Mouse (Mus musculus): ENCODE measurements at regions not wholly inside any gene's neighbourhood (a gene's known extent, or its start where the extent isn't known, plus 50 kb on each side); places are given as distances from the start of the nearest gene placed in this dataset.

DNA sequence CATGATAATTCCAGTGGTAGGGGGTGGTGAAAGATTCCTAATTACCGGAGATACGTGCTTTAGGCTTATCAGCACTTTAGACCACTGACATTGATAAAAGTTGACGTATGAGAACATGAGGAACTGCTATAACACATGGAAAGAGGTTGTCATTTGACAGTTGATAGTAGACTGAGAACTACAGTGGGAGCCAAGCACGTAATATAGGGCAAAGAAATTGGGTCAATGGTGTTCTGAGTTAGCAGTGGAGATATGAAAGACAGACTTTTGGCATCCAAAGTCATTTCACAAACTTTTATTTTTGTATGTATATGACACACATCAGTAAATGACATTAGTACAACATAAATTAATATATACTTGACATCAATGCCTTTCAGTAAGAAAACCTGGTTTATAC lies 159.6 kb upstream of the Adamts3 start:
- no peak for DNase-seq (ENCODE audit: low spot score in 2 of 2)
- intact Hi-C loops (cut with DNase I), result no loop called here

DNA sequence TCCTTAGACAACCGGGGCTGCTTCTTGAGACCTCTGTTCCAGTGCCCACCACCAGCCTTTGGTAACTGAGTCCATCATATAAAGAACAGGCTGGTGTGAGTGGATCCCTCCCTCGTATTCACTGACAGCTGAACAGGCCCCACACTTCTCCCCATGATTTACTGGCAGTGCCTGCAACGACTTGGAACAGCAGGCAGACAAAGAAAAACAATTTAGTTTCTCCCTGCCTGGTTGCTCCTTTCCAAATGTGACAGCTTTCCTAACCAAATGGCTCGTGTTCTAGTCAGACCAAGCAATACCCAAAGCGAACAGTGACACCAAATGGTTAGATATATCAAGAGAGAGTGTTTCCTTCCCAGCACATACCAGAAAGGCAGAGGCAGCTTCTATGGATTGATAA lies 150.0 kb upstream of the Adamts3 start:
- intact Hi-C loops (cut with DNase I), result no loop called here
- peak; percentile 7 to 38 for DNase-seq (ENCODE audit: low spot score in 2 of 2)

DNA sequence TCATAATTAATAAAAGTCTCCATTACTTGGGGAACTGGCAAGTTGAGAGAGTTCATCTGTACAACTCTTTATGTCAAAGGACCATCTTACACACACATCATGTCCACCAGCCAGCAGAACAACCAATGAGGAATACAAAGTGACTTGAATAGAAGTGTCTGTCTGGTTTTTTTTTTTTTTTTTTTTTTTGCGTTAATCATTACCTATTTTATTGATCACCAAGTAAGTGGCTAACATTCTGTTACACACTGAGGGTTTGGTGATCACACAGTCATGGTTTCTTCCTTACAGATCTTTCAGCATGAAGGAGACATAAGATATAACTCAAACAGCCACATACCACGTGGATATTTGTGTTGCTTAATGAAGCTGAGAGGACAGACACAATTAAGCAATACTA lies 147.6 kb upstream of the Adamts3 start:
- intact Hi-C loops (cut with DNase I), result no loop called here
- DNase-seq (ENCODE audit: low spot score in 2 of 2), result no peak

DNA sequence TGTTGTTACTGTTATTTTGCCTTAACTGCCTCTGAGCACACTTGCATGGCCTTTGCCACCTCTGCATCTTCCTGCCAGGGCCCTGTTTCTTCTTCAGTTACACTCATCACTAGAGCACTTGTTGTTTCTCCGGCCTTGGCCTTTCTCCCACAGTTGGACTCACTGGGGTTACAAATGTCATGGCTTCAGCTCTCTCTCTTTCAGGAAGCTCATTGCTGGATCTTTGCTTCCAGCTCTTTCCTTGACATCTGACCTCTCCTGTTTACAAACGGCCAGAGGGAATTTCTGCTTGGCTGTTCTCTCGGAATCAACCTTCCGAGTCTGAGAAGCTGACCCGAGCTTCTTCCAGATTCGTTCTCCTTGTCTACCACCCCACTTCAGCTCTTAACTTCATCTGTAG lies 146.6 kb upstream of the Adamts3 start:
- intact Hi-C loops (cut with DNase I), result no loop called here
- DNase-seq (ENCODE audit: low spot score in 2 of 2), result no peak

DNA sequence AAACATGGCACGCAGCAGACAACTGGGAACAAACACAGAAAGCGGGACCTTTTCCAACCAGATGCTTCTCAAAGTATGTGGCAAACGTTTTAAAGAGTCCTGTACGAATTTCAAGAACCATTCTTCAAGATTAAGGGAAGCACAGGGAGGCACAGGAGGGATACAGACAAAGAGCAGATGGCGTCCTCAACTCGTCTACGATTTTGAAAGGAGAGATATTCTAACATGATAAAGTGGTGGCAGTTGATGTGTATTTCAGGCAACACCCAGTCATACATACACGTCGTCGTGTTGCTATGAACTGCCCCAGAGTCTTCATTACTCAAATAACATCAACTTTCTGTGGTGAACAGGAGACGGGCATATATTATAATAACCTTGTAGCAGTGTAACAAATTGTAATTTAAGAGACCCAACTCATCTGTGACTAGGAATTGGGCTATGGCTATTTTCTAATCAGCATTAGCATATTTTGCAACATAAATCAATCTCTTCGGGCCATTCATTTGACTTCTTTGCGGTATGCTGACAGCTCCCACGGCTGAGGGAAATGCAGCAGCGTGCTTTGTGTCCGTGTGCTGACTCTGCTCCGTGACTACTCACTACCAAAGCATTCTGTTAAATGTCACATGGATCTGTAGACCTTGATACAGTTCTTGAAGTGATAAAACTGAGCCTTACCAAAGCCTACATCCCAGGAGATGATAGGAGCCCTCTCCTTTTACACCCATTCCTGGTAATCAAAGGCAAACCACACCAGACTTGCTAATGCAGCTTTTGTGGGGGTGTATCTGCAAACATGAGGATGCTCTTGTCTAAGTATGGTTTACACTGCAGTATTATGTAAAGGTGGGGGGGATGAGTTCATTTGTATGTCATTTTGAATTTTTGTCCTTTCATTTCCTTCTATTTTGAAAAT lies 144.0 kb upstream of the Adamts3 start:
- intact Hi-C loops (cut with DNase I), result no loop called here
- peak in 1 of 2 experiments; percentile 46 for DNase-seq (ENCODE audit: low spot score in 2 of 2)

DNA sequence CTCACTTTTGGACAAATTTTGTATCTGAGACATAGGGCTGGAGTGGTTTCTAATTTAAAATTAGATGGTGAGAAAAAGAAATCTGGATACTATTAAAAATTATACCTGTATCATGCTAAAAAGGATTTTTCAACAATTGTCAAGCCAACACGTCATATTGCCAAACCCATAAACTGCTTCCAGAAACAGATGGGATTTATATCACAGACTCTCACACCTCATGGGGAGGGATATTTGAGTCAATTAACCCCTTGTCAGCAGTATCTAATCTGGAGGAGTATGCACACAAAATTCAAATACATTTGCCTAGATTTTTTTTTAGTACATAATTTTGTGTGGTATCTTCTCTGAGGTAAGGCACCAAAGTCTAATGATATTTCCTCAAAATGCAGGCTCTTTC lies 138.3 kb upstream of the Adamts3 start:
- DNase-seq (ENCODE audit: low spot score in 2 of 2), result no peak
- intact Hi-C loops (cut with DNase I), result no loop called here

DNA sequence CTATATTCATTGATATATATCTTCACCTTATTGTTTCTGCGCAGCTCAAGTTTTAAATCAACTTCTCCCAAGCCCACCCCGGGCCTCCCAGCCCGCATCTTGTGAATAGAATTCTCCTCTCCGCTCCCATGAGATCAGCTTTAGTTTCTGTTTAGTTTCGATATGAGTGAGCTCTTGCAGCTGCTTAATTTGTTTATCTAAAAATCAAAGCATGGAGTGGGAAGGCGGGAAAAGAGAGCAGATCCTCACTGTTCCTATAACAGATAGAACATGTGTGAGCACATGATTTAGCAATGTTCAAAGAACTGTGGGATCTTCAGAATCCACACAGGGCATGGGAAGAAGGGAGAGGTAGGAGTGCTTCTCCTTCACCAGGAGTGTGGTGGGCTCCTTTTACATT lies 117.6 kb upstream of the Adamts3 start:
- intact Hi-C loops (cut with DNase I), result no loop called here

DNA sequence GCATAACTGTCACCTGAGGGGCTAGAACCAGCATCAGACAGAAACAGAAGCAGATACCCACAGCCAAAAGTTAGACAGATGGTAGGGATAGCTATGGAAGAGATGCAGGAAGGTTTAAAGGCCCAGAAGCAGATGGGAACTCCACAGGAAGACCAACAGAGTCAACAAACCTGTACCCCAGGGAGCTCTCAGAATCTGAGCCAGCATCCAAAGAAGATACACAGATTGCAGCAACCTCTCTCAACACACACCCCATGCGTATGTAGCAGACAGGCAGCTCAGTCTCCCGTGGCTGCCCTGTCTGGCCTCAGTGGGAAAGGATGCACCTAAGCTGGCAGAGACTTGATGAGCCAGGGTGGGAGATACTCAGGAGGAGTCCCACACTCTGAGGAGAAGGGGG lies 108.4 kb upstream of the Adamts3 start:
- intact Hi-C loops (cut with DNase I), result no loop called here

More for the DNA sequence above, 117.6 kb upstream of the Adamts3 start:
- no peak for DNase-seq (ENCODE audit: low spot score in 2 of 2)

DNA sequence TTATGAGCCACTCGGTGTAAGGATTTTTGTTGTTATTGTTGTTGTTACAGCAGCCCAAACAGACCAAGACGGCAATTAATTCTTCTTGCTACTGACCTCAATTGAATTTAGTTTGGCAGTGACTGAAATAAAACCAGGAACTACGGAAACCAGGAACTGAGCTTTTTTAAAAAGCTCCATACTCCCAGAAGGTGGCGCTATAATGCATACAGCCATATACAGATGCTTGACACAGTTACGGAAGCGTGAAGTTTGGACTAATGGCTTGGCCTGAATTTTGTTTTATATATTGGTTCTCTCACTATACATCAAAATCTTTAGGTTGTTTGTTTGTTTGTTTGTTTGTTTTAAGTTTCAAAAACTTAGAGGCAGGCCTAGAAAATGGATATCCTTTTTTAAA lies 98.5 kb upstream of the Adamts3 start:
- DNase-seq (ENCODE audit: low spot score in 2 of 2), result peak in 1 of 2 experiments; percentile 13
- intact Hi-C loops (cut with DNase I), result no loop called here

More for the DNA sequence above, 108.4 kb upstream of the Adamts3 start:
- no peak for DNase-seq (ENCODE audit: low spot score in 2 of 2)

DNA sequence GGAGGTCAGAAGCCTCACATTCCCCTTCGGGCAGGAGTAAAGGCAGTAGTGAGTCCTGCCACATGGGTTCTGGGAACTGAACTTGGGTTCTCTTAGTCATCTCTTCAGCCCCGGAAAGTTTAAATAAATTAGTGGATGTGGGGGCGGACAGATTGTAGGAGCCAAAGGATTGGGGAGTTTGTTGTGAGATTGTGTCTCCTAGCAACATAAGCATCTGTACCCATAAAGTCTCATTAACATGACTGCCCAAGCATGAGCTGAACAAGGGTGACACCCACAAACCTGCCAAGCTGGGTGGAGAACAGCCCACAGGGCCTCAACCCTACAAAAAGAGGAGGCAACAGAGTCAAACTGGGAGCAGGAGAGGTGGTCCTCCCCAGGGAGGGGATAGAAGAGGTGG lies 97.1 kb upstream of the Adamts3 start:
- intact Hi-C loops (cut with DNase I), result no loop called here
- DNase-seq (ENCODE audit: low spot score in 2 of 2), result peak in 1 of 2 experiments; percentile 15

DNA sequence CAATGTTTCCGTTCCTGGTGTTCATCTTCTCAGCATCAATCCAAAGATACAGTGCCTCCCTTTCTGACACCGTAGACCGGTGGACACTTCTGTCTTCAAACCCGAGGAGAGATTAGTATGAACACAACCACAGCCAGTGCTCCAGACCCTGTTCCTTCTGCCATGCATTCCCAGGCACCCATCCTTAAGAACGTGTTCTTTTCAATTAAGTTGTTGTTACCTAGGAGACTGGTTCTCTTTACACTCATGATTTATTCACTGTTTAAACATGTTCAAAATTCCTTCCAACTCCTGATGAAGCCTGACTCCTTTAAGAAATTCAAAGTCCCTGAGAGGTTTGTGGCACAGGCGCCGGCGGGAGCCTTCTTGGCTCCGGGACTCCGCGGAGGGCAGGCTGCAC lies 69.5 kb upstream of the Adamts3 start:
- no peak for DNase-seq (ENCODE audit: low spot score in 2 of 2)
- intact Hi-C loops (cut with DNase I), result no loop called here

DNA sequence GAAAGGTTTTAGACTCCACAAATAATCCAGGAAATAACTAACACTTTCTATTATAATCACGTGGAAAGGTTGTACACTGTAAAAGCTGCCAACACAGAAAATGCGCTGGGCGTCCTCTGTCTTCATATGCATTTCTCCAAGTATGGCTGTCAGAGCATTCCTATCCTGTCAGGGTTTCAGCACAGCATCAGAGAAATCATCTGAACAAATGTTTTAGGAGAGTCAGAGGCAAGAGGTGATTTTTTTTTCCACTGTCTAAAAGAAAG lies 62.5 kb upstream of the Adamts3 start:
- intact Hi-C loops (cut with DNase I), result no loop called here
- DNase-seq (ENCODE audit: low spot score in 2 of 2), result no peak

DNA sequence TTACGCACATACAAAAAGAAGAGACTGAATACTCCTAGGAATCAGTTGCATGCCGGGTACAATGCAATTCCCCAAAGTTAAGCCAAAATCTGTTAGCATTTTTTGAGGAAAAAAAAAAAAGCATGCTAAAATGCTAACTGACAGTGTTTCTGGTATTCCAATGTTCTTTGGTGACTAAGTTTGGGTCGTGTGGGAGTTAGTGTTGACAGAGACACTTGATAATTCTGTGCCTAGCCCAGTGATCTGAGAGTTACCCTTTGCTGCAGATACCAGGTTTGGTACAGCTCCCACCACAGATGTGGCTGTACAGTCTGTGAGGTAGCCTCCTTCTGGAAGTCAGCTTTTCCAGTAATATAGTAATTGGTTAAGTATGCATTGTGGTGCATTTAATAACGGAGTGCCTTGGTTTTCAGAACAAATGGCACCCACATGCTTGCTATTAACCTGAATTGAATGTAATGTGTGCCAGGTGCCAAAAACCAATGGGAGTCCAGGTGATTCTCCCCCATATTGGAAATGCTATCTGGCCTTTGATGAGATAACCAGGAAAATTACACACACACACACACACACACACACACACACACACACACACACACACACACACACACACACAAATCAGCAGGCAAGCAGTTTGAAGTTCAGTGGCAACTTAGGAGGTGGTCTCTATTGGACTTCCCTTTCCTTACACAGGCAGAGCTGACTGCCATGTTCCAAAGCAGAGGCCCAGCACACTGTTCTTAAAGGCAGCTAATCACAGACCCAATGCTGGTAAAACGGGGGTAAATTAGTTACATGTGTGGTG lies 61.9 kb upstream of the Adamts3 start:
- intact Hi-C loops (cut with DNase I), result no loop called here

DNA sequence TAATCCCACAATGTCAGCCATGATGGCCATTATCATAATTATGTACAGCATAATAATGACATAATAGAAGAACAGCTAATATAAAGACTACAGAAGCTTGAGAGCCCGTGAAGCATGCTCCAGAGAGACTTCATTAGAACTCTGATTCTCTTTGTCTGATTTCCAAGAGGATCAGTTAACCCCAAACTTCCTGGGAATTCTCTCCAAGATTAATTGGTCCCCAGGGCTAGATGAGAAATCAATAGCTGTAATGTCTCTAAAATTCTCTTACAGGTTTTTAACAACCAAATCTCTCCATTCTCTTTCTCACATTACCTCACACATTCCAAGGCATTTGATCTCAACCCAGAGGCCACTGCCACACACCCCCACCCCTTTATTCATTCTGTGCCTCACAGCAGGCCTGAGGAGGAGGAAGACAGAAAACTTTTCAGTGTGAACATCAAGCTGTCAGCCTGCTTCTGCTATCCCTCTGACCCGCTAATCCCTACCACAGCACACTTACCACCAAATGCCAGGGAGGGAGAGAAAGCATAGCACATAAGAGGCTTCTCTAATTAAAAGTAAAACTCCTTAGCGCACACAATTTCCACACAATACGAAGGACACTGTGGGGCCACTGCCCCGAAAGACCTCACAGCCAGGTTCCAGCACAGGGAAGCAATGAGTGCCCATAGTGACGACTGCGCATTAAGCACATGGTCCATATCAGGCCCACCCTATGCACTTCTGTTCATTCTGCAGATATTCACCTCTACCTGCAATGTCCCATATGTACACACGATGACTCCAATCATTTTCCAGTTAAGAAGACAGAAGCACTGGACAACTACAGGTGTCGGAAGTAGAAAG lies 60.4 kb upstream of the Adamts3 start:
- intact Hi-C loops (cut with DNase I), result no loop called here
- no peak for DNase-seq (ENCODE audit: low spot score in 2 of 2)

More for the DNA sequence above, 61.9 kb upstream of the Adamts3 start:
- DNase-seq (ENCODE audit: low spot score in 2 of 2), result peak in 1 of 2 experiments; percentile 17

DNA sequence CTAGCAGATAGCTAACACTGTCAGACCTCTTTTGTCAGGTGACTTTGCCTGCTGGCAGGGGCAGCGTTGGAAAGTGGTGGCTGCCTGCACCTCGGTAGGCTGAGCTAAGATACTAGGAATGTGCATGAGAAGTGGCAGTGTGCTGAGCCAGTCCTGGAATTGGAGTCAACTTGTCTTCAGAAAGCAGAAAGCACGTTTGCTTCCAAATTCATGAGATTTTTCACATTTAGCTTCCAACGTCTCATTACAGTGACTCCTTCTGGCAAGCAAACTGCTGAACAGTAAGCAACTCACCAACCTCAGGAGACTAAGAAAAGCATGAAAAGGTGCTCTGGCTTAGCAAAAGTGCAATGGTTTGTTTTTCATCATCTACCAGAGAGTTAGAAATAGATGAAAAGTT lies 59.1 kb upstream of the Adamts3 start:
- peak; percentile 10 to 57 for DNase-seq (ENCODE audit: low spot score in 2 of 2)
- intact Hi-C loops (cut with DNase I), result no loop called here

DNA sequence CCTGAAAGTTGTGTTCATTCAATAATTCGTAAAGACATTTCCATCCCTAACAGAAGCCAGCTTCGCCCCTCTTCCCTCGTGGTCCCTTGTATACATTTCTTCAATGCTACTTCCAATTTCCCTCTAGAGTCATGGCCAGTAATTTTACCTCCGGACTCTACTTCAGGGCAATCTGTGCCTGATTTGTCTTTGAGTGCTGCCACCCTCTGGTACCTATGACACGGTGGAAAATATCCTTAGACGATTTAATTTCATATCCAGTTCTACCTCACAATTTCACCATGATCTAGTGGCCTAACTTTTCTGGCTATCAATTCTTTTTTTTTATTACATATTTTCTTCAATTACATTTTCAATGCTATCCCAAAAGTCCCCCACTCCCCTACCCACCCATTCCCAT lies 49.9 kb upstream of the Adamts3 start:
- DNase-seq (ENCODE audit: low spot score in 2 of 2), result no peak
- intact Hi-C loops (cut with DNase I), result no loop called here
